Mouse (Mus musculus) layer of hippocampus, adult 18-20 months (tissue): Measurements from ENCODE around the gene Hoxd3. TPM values are rescaled to one million over a fixed set of nuclear protein-coding genes. Genes with fewer than 3 reads are reported as not detected.
A peak's percentile ranks its signal among the peaks of the same experiment; 100 is the strongest.

ENCODE experiments used
- DNase-seq, 2 experiments: peaks; one replicate each; pipeline ENCODE4 v3.0.0; 2022; ENCODE audit warnings: low spot score in 2 of 2
- microRNA-seq, 2 experiments: library from miRNA; unstranded; fragments of <30 nt; microRNA quantifications; one replicate each; pipeline ENCODE4 v1.2.0; 2021
- total RNA-seq, 2 experiments: library from RNA; stranded (reverse); gene quantifications; 2 replicates each; pipeline ENCODE4 v1.2.3; 2021

Gene Hoxd3
- total RNA-seq, 2 experiments from 2014 or later, result not detected

GRCm38 (mm10) chr2:74774359-74774758 is 62.6 kb downstream of the Hoxd3 start:
- no peak for DNase-seq

GRCm38 (mm10) chr2:74777536-74778275 is 66.0 kb downstream of the Hoxd3 start:
- DNase-seq, result peak in 1 of 2 experiments; percentile 6

GRCm38 (mm10) chr2:74781386-74781785 is 69.7 kb downstream of the Hoxd3 start:
- DNase-seq, result no peak

GRCm38 (mm10) chr2:74795531-74795930 is 83.8 kb downstream of the Hoxd3 start:
- no peak for DNase-seq

Small RNA genes lying within 50 kb of the gene (microRNA-seq; reads per million reads assigned to microRNA genes)
- gene Gm44463 (0 reads per million in 2 experiments), gene Mir10b (10.7 to 11.6 reads per million in 2 experiments)

Other genes starting within 250 kb of the Hoxd3 start
- gene Lnpk, start 132.5 kb upstream of the Hoxd3 start, total RNA-seq, result 10 to 100 TPM; 55.3 to 55.4 TPM
- not detected for gene Evx2, start 52.4 kb upstream of the Hoxd3 start, total RNA-seq
- gene Hoxd13, start 43.6 kb upstream of the Hoxd3 start, total RNA-seq, result not detected
- not detected for gene Hoxd12, start 36.9 kb upstream of the Hoxd3 start, total RNA-seq
- not detected for gene Hoxd11, start 32.4 kb upstream of the Hoxd3 start, total RNA-seq
- gene Hoxd10, start 20.0 kb upstream of the Hoxd3 start, total RNA-seq, result not detected
- gene Hoxd9, start 14.2 kb upstream of the Hoxd3 start, total RNA-seq, result not detected
- gene Hoxd8, start 7.3 kb upstream of the Hoxd3 start, total RNA-seq, result not detected
- gene Hoxd4, start within 50 bp of the Hoxd3 start, total RNA-seq, result not detected
- not detected for gene Gm28230, start 14.8 kb downstream of the Hoxd3 start, total RNA-seq
- under 1 TPM in 1 of 2 experiments, not detected in 1; 0.17 TPM for gene Hoxd1, start 51.1 kb downstream of the Hoxd3 start, total RNA-seq
- gene Mtx2, start 113.9 kb downstream of the Hoxd3 start, total RNA-seq, result 10 to 100 TPM; 36.5 to 43.4 TPM